Mouse (Mus musculus) G1E-ER4 (cell line): ENCODE measurements around the gene Ikbkg. TPM values are rescaled to one million over a fixed set of nuclear protein-coding genes. Genes with fewer than 3 reads are reported as not detected.

ENCODE experiments used
- GATA1 ChIP-seq: IDR thresholded peaks from one replicate; pipeline ENCODE4 v1.8.0; 2012; ENCODE audit warnings: low read length, inconsistent platforms
- polyA plus RNA-seq: library from polyadenylated mRNA; stranded (reverse); fragments of >175 nt; gene quantifications from 2 replicates; pipeline ENCODE4 v1.2.3, GENCODE M21; 2012

The Ikbkg gene
- polyA plus RNA-seq, result 18.3 and 27.2 TPM in 2 replicates

- no peak for TF ChIP-seq GATA1
Measured at GRCm38 (mm10) chrX:74392535-74393443, at the start of gene Ikbkg, which contains the start of gene Fam3a. Ikbkg (plus strand) TSS chrX:74393290. Fam3a (minus strand) TSS chrX:74393272.

- TF ChIP-seq GATA1, result no peak
Measured at GRCm38 (mm10) chrX:74352645-74353466, 40.2 kb upstream of the Ikbkg start.

DNA sequence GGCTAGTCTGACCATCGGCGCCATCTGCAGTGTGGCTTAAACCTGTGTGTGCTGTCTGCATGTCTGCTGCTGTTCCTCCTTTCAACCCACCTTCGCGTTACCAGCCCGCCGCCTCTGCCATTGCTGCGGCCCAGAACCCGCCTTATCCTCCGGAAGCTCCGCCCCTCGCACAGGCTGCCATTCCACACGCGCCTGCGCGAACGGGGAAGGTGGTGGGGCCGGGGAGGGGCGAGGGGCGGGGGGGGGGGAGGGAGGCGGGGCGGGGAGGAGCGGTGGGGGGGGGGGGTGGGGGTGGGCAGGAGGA is 39.7 kb upstream of the Ikbkg start, which contains the start of gene Lage3:
Gene Lage3, minus strand, starts transcription at position 152 of the 304 bp plus-strand sequence.
- TF ChIP-seq GATA1, result no peak

GRCm38 (mm10) chrX:74359171-74359570 is 33.9 kb upstream of the Ikbkg start:
- TF ChIP-seq GATA1, result no peak

GRCm38 (mm10) chrX:74367512-74367911 is 25.6 kb upstream of the Ikbkg start:
- no peak for TF ChIP-seq GATA1

DNA sequence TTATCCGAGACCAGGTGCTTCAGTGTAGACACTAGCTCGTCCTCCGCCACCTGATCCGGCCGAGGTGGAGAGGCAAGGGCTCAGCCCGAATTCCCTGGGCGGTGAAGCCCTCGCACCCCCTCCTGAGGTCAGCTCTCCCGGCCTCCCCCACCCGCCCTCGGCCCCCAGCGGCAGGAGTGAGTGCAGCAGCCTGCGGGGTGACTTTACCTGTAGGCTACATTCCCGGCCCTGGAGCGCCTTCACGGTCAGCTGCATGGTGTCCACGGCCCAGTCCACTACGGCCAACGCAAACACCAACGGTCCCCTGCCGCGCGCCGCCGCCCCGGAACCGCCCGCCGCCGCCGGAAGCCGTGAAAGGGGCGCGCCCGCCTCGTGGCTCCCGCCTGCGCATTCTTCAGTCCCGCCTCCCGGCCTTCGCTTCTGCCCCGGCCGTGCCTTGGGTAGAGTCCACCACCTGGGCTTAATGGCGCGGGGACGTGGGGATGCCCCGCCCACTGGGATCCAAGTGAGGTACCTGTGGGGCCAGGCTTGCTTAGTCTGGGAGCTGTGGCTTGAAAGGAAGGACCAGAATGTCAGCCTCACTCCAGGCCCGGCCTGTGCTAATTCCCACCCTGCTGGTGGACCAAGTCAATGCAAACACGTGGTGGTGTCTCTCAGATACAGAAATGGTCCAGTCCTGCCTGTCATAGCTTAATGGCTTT is 24.7 kb upstream of the Ikbkg start:
- TF ChIP-seq GATA1, result no peak

DNA sequence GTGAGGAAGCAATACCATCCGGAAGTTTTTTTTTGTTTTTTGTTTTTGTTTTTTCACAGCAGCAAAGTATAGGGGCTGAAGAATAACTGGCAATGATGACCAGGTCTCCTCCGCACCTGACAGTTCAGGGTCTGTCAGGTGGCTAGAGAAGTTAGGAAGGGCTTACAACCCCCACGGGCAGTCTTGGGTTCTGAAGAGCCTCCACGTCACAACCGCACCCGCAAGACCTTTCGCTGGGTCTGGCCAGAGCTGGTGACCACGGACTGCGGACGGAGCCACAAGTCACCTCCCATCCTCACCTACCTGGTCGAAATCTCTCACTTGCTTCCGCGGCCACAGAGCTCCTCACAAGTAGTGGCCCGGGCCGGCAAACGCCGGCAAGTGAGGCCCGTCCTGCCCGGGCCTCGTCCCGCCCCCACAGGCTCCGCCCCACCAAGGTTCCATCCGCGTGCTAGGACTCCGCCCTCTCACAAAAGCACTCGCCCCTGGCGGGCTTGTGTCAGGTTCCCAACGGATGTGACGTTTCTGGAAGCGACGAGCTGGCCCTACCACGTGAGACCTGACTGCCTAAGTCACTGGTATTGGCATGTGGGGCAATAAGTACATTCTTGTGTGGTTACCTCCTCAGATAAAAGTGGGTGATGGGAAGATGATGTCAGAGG is 20.1 kb upstream of the Ikbkg start, which contains the start of the genes Ubl4a and Slc10a3:
Gene Ubl4a, minus strand, starts transcription at position 331 of the 662 bp plus-strand sequence.
Gene Slc10a3, minus strand, starts transcription at position 462 of the 662 bp plus-strand sequence.
- TF ChIP-seq GATA1, result no peak

DNA sequence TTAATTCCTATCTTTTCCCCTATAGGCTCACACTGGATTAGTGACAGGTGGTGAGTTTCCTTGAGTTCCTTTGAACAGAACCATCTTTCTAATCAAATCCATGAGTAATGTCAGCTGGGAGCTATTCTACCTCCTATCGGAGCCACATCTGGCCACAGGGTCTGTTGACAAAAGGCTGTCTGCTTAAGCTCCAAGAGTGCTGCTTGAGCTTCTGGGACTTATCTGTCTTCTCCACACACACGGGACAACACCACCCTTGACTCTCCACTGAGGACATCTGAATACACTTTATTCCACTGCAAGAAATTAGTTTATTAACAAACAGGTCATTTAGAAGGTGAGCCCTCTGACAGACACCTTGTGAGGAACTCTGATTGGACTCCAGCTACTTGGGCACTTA is 8.6 kb upstream of the Ikbkg start:
- TF ChIP-seq GATA1, result no peak

DNA sequence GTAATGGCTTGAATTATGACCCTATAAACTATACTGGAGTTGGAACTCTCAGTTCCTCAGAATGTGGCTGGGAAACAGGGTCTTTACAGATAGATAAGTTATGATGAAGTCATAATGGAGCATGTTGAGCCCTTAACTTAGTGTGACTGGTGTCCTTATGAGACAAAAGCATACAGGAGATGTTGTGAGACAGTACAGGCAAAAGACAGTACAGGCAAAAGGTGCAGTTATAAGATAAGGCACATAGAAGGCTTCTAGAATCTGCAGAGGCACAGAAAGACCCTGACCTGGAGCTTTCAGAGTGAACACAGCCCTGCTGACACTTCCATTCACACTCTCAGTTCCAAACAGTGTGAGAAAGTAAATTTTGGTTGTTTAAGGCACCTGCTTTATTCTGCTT is 4.9 kb upstream of the Ikbkg start:
- TF ChIP-seq GATA1, result no peak

GRCm38 (mm10) chrX:74400136-74400535 is 7.0 kb downstream of the Ikbkg start:
- no peak for TF ChIP-seq GATA1

GRCm38 (mm10) chrX:74408340-74408739 is 15.2 kb downstream of the Ikbkg start:
- no peak for TF ChIP-seq GATA1

DNA sequence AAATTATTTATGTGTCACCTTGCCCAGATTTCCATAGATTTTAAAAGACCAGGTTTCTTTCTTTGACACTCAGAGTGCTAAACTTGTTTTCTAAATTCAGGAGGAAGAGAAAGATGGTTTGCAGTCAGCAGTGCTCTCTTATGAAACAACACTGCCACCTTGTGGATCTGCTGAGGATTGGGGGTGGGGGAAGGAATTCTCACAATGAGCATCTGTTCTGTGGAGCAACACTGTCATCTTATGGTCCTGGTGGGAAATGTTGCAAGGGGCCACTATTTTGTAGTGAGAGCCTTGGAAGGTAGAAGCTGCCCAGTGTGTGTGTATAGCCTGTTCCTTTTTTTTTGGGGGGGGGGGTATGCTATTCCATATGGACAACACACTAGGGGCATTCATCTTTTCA is 20.3 kb downstream of the Ikbkg start:
- no peak for TF ChIP-seq GATA1

GRCm38 (mm10) chrX:74424443-74424842 is 31.4 kb downstream of the Ikbkg start:
- TF ChIP-seq GATA1, result no peak

DNA sequence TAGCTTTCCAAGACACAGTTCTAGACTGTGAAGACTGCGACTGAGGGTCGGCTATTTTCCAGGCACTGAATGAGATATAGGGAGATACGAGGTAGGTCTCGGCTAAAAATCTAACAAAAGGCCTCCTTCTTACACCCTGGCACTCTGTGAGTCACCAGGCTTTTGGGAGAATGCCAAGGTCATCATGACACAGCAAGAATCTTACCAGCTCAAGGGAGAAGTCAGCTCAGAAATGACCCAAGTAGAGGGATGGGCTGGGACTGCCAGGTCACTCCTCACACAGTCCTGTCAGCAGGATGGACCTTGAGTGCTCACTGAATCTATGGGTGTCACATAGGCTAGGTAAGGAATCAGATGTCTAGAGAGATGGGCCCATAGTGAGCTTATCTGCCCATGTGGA is 32.1 kb downstream of the Ikbkg start:
- no peak for TF ChIP-seq GATA1

DNA sequence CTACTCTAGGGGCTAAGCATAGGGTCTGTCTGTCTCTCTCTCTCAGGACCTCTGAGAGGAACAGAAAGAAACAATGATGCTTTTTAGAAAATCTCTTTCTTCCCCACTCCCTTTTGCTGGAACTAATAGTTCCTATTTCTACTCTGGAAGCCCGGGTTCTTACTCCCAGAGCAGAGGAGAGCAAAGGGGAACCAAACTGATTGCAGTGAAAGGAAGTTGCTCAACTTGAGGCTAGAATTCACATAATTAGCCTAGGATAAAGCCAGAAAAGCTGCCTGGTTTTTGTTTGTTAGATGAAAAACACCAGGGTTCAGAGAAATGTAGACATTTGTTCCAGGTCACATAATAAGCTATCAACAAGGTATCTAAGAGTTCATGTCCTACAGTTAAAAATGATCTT is 33.2 kb downstream of the Ikbkg start:
- TF ChIP-seq GATA1, result no peak
